Mouse (Mus musculus) midbrain, embryonic 16.5 days (tissue): ENCODE measurements around the gene Ubfd1. TPM values are rescaled to one million over a fixed set of nuclear protein-coding genes. Genes with fewer than 3 reads are reported as not detected.
"Not testable (repeated sequence)": the region's sequence is repeated elsewhere in the genome, so short reads cannot be mapped to it uniquely, and the experiment has no call there.

Source experiments
- ATAC-seq: fragments of 200-750 bp; cut with Nextera tagmentation; 2 replicates; pipeline ENCODE4 v1.8.0; 2017; ENCODE audit warnings: moderate TSS enrichment
- H3K27ac ChIP-seq: fragments of 300-500 bp; sonication (generic); 2 replicates; pipeline ENCODE4 v1.5.1; 2014; ENCODE audit warnings: mild to moderate bottlenecking, low read length, mixed read lengths
- H3K27me3 ChIP-seq: fragments of 300-500 bp; sonication (generic); 2 replicates; pipeline ENCODE4 v1.6.1; 2014; ENCODE audit warnings: low read depth, low read length, mixed read lengths; ENCODE audit not compliant: control insufficient read depth, insufficient read depth
- H3K36me3 ChIP-seq: fragments of 300-500 bp; sonication (generic); 2 replicates; pipeline ENCODE4 v1.6.1; 2014; ENCODE audit warnings: mild to moderate bottlenecking, low read length, moderate library complexity, mixed read lengths; ENCODE audit not compliant: control insufficient read depth, insufficient read depth
- H3K4me1 ChIP-seq: fragments of 300-500 bp; sonication (generic); 2 replicates; pipeline ENCODE4 v1.6.1; 2014; ENCODE audit warnings: mild to moderate bottlenecking, low read length, mixed read lengths; ENCODE audit not compliant: control insufficient read depth, insufficient read depth
- H3K4me2 ChIP-seq: fragments of 300-500 bp; sonication (generic); 2 replicates; pipeline ENCODE4 v1.6.1; 2014; ENCODE audit warnings: mild to moderate bottlenecking, low read length, mixed read lengths
- H3K4me3 ChIP-seq: fragments of 300-500 bp; sonication (generic); 2 replicates; pipeline ENCODE4 v1.5.1; 2014; ENCODE audit warnings: low read depth, mild to moderate bottlenecking, low read length, moderate library complexity, mixed read lengths
- H3K9ac ChIP-seq: fragments of 300-500 bp; sonication (generic); 2 replicates; pipeline ENCODE4 v1.6.1; 2014; ENCODE audit warnings: low read depth, low read length, mixed read lengths
- H3K9me3 ChIP-seq: fragments of 300-500 bp; sonication (generic); replicated peaks from 2 replicates; pipeline ENCODE4 v1.6.1; 2014; ENCODE audit warnings: mild to moderate bottlenecking, low read length, mixed read lengths; ENCODE audit not compliant: control insufficient read depth, poor library complexity, severe bottlenecking
- WGBS: fragments of 180-500 bp; shearing (Covaris S2); extraction: QIAGEN DNeasy Blood & Tissue Kit; methylation state at CpG from one replicate; pipeline ENCODE4 v1.1.7; 2014; 5-methylcytosine and 5-hydroxymethylcytosine counted together
- polyA plus RNA-seq: library from polyadenylated mRNA; unstranded; fragments of >200 nt; fragmentation: Nextera tagmentation; extraction: Ambion mirVana; gene quantifications from 2 replicates; pipeline ENCODE4 v1.2.1, GENCODE M21; 2015

The Ubfd1 gene
- polyA plus RNA-seq, 1 experiment from 2014 or later: 75.7 TPM

DNA sequence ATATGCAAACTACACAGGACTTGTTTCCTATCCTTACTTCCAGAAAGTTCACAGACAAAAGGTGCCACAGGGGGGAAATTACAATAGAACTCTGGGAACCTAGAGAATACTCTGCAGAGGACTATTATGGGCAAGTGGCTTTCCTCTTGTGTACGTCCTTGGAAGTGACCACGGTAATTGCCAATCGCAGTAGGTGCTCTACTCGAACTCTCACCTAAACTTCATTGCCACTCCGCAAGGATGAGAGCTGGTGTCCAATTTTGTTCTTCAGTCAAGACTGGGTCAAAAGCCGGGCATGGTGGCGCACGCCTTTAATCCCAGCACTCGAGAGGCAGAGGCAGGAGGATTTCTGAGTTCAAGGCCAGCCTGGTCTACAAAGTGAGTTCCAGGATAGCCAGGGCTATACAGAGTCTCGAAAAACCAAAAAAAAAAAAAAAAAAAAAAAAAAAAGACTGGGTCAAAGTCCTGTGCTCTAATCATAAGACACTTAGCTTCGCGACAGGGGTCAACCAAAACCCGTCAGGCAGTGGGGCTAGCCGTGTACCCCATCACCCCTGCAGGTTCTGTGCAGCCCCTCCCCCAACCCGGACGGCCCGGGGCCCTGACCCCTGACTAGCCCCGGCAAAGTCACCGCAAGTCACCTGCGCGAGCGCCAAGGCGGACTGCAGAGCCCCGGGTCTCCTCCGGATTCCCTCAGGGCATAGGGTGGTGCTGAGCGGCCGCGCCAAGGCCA, 34.2 kb downstream of the Ubfd1 start:
- WGBS: 8% methylated on average over 21 of the region's 28 CpGs
- not testable (repeated sequence) for H3K27me3 ChIP-seq, H3K9me3 ChIP-seq, H3K36me3 ChIP-seq
- Histone ChIP-seq H3K4me2 (peak overlapping the region; percentile 88), H3K4me3 (peak overlapping the region; percentile 75), H3K9ac (peak overlapping the region; percentile 87), H3K4me1 (peaks cover 18% of the 10 kb centered on the region), H3K27ac (peak overlapping the region; percentile 73)
- ATAC-seq: peak; percentile 79

DNA sequence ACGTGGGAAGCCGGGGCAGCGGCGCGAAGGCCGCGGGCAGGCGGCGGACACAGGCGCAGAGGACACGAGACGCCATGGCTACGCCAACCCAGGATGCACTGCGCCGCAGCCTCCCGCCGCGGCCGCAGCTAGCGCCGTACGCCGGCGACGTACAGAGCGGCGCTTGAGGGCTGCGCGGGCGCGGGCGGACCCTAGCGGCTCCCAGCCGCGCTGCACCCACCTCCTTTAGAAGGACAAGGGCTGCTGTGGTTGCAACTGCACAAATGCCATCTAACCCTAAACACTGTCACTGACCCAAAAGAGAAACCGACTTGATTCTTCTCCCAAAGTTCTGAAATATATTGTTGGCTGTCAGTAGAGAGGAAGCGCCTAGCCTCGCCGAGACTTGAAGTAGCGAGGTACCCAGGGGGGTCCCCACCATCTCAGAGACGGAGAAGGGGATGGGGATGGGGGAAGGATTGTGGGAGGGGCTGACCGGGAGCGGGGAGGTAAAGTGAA, 34.8 kb downstream of the Ubfd1 start, which contains the start of gene Ndufab1:
Ndufab1 (minus strand) TSS at position 140 of the 498 bp plus-strand sequence.
- ATAC-seq: peak; percentile 99
- Histone ChIP-seq H3K4me1 (peaks cover 18% of the 10 kb centered on the region), H3K4me2 (peak within 1 kb of the TSS; percentile 88), H3K9me3 (no peaks in the 10 kb centered on the region), H3K36me3 (peaks cover 4% of the 10 kb centered on the region; the same call in 1 of the 2 replicates), H3K9ac (peak within 1 kb of the TSS; percentile 87), H3K4me3 (peak within 1 kb of the TSS; percentile 75), H3K27ac (peak within 1 kb of the TSS; percentile 73), H3K27me3 (no peaks in the 10 kb centered on the region)
- 0% methylated on average over 37 of the region's 43 CpGs for WGBS

DNA sequence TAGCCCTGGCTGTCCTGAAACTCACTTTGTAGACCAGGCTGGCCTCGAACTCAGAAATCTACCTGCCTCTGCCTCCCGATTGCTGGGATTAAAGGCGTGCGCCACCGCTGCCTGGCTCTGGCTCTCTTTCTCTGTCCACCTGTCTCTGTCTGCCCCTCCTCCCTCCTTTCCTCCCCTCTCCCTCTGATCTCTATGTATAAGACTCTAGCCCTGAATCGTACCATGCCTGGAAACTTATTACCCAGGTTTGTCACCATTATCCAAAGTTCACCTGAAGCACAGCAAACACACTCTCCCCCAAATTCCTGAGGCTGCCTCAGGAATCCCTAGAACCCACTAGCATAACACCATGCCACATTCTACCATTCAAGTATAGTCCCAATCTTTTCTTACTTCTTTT, 41.2 kb downstream of the Ubfd1 start:
- 97% methylated on average over 6 of the region's 6 CpGs for WGBS
- no peak overlapping the region for H3K4me2 ChIP-seq
- no peaks in the 10 kb centered on the region for H3K36me3 ChIP-seq
- H3K27me3 ChIP-seq: no peaks in the 10 kb centered on the region
- no peak overlapping the region for H3K27ac ChIP-seq
- H3K4me1 ChIP-seq: no peaks in the 10 kb centered on the region
- no peak overlapping the region for H3K9ac ChIP-seq
- H3K9me3 ChIP-seq: no peaks in the 10 kb centered on the region
- no peak overlapping the region for H3K4me3 ChIP-seq
- no peak for ATAC-seq

DNA sequence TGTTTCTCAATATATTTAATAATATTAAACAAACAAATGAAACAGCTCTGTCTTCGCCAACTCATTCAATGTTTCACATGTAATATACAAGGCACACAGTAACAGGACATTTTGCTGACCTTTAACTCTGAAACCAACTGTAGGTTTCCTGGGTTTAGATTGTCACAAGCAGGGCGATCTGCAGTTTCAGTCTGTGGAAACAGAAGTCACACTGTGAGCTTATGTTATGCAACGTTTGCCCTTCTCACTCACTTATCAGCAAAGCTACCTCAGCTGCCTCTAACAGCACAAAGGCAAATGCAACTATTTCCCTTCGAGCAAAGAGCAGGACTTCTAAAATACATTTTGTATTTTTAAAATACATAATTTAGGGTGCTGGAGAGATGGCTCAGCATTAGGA, 56.5 kb downstream of the Ubfd1 start:
- Histone ChIP-seq H3K36me3 (peaks cover 10% of the 10 kb centered on the region; the same call in 1 of the 2 replicates), H3K9ac (no peak overlapping the region), H3K27me3 (no peaks in the 10 kb centered on the region), H3K4me3 (no peak overlapping the region), H3K27ac (no peak overlapping the region), H3K4me2 (no peak overlapping the region), H3K9me3 (no peaks in the 10 kb centered on the region), H3K4me1 (no peaks in the 10 kb centered on the region)
- no peak for ATAC-seq
- WGBS: 88% methylated on average over 4 of the region's 4 CpGs

DNA sequence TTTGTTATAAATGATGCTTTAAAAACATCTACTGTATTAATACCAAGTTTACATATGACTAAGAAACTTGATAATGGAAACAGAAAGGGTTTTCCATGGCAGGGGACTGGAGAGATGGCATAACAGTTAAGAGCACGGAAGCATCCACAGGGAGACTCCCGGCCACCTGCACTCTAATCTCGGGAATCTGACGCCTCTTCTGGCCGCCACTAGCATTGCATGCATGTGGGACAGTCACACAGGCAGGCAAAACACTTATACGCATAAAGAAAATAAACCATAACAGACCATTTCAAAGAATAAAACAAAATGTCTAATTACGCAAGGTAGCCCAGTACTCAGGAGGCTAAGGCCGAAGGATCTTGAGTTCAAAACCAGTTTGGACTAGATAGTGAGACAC, 58.7 kb downstream of the Ubfd1 start:
- WGBS: 76% methylated on average over 8 of the region's 8 CpGs
- Histone ChIP-seq H3K9ac (no peak overlapping the region), H3K27ac (no peak overlapping the region), H3K9me3 (no peaks in the 10 kb centered on the region), H3K4me1 (no peaks in the 10 kb centered on the region), H3K36me3 (peaks cover 8% of the 10 kb centered on the region; the same call in 1 of the 2 replicates), H3K27me3 (no peaks in the 10 kb centered on the region), H3K4me3 (no peak overlapping the region), H3K4me2 (no peak overlapping the region)
- no peak for ATAC-seq

DNA sequence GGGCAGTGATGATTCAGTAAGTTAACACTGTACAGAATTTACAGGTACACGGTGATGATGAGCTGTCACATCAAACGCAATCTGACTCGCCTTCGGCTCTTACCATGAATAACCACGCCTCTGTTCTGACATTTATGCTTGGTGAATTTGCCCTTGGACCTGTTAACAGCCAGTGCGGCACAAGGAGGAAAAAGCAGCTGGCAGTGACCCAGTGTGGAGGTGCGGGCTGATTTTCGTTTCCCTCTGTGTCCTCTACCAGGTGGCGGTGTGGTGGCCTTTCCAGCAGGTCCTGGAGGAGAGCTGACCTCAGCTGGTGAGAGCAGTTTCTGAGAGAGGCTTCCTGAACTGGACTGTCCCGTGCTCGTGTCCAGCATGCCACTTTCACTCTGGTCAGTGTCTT, 60.0 kb downstream of the Ubfd1 start:
- no peaks in the 10 kb centered on the region for H3K27me3 ChIP-seq
- WGBS: 96% methylated on average over 11 of the region's 11 CpGs
- H3K9ac ChIP-seq: no peak overlapping the region
- H3K27ac ChIP-seq: no peak overlapping the region
- no peaks in the 10 kb centered on the region; the same call in 1 of the 2 replicates for H3K4me1 ChIP-seq
- H3K36me3 ChIP-seq: peaks cover 6% of the 10 kb centered on the region; the same call in 1 of the 2 replicates
- no peaks in the 10 kb centered on the region for H3K9me3 ChIP-seq
- H3K4me2 ChIP-seq: no peak overlapping the region
- no peak overlapping the region for H3K4me3 ChIP-seq
- ATAC-seq: no peak

Other genes with a start within 250 kb of the Ubfd1 start
- gene Scnn1b, start 202.1 kb upstream of the Ubfd1 start, polyA plus RNA-seq: 0.07 and 0.49 TPM in 2 replicates
- gene Cog7, start 85.5 kb upstream of the Ubfd1 start, polyA plus RNA-seq: 26.0 and 29.1 TPM in 2 replicates
- gene Gga2, start 46.0 kb upstream of the Ubfd1 start, polyA plus RNA-seq: 50.5 and 58.6 TPM in 2 replicates
- 8.9 and 9.4 TPM in 2 replicates for gene Ears2, start 88 bp downstream of the Ubfd1 start, polyA plus RNA-seq
- 582 and 601 TPM in 2 replicates for gene Ndufab1, start 34.7 kb downstream of the Ubfd1 start, polyA plus RNA-seq
- 4.0 and 5.5 TPM in 2 replicates for gene Palb2, start 65.8 kb downstream of the Ubfd1 start, polyA plus RNA-seq
- 163 and 169 TPM in 2 replicates for gene Dctn5, start 65.9 kb downstream of the Ubfd1 start, polyA plus RNA-seq
- gene Plk1, start 92.3 kb downstream of the Ubfd1 start, polyA plus RNA-seq: 11.9 and 15.1 TPM in 2 replicates
- gene Ern2, start 119.0 kb downstream of the Ubfd1 start, polyA plus RNA-seq: 1.7 and 2.2 TPM in 2 replicates
- gene Chp2, start 152.3 kb downstream of the Ubfd1 start, polyA plus RNA-seq: 0.89 and 1.0 TPM in 2 replicates
- 116 and 148 TPM in 2 replicates for gene Prkcb, start 221.6 kb downstream of the Ubfd1 start, polyA plus RNA-seq